Mouse (Mus musculus): ENCODE results near the gene Golga3.

DNA sequence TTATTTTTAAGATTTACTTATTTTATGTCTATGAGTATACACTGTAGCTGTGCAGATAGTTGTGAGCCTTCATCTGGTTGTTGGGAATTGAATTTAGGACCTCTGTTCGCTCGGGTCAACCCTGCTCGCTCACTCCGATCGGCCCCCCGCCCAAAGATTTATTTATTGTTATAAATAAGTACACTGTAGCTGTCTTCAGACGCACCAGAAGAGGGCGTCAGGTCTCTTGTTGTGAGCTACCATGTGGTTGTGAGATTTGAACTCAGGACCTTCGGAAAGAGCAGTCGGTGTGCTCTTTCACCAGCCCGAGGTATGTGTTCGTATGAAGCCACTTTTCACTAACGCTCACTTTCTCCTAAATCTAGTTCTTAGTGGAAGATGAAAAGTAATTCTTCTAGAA lies 55.1 kb downstream of the Golga3 start:
- TF ChIP-seq POLR2A (IDR thresholded peaks at IDR 0.05; ENCODE audit: control insufficient read depth, extremely low read depth, insufficient read depth, low read length, poor library complexity) (no peak), CTCF (IDR thresholded peaks at IDR 0.05; ENCODE audit: borderline replicate concordance, control insufficient read depth, extremely low read depth, insufficient read depth, low read length, poor library complexity) (no peak)

All from thymus, adult 2 months (tissue).